Mouse (Mus musculus) lung, embryonic 14.5 days (tissue): ENCODE measurements around the gene Proca1. TPM values are rescaled to one million over a fixed set of nuclear protein-coding genes. Genes with fewer than 3 reads are reported as not detected.

ENCODE experiments used
- ATAC-seq: fragments of 200-750 bp; cut with Nextera tagmentation; 2 replicates; pipeline ENCODE4 v1.8.0; 2017; ENCODE audit warnings: mild to moderate bottlenecking, moderate TSS enrichment, moderate library complexity; ENCODE audit not compliant: insufficient read depth
- DNase-seq: peaks from one replicate; pipeline ENCODE4 v3.0.0-alpha.2; 2015
- H3K27ac ChIP-seq: fragments of 300-500 bp; sonication (generic); 2 replicates; pipeline ENCODE4 v1.5.1; 2014; ENCODE audit warnings: low read depth, mild to moderate bottlenecking, moderate library complexity
- H3K27me3 ChIP-seq: fragments of 300-500 bp; sonication (generic); 2 replicates; pipeline ENCODE4 v1.6.1; 2014; ENCODE audit warnings: low read length, control low read depth; ENCODE audit not compliant: insufficient read depth
- H3K36me3 ChIP-seq: fragments of 300-500 bp; sonication (generic); 2 replicates; pipeline ENCODE4 v1.6.1; 2014; ENCODE audit warnings: control low read depth; ENCODE audit not compliant: insufficient read depth
- H3K4me1 ChIP-seq: fragments of 300-500 bp; sonication (generic); 2 replicates; pipeline ENCODE4 v1.6.1; 2014; ENCODE audit warnings: antibody characterized with exemption, control low read depth; ENCODE audit not compliant: insufficient read depth
- H3K4me2 ChIP-seq: fragments of 300-500 bp; sonication (generic); 2 replicates; pipeline ENCODE4 v1.6.1; 2014; ENCODE audit warnings: mild to moderate bottlenecking
- H3K4me3 ChIP-seq: fragments of 300-500 bp; sonication (generic); 2 replicates; pipeline ENCODE4 v1.5.1; 2014; ENCODE audit warnings: low read depth, low read length
- H3K9ac ChIP-seq: fragments of 300-500 bp; sonication (generic); 2 replicates; pipeline ENCODE4 v1.6.1; 2014
- H3K9me3 ChIP-seq: fragments of 300-500 bp; sonication (generic); 2 replicates; pipeline ENCODE4 v1.6.1; 2016; ENCODE audit warnings: low read depth, low read length, control low read depth
- CTCF ChIP-seq: IDR thresholded peaks from 2 replicates; pipeline ENCODE4 v1.5.1; 2016; ENCODE audit warnings: antibody characterized with exemption, low read depth
- WGBS: fragments of 180-500 bp; shearing (Covaris S2); extraction: QIAGEN DNeasy Blood & Tissue Kit; methylation state at CpG from one replicate; pipeline ENCODE4 v1.1.7; 2014; 5-methylcytosine and 5-hydroxymethylcytosine counted together
- polyA plus RNA-seq: library from polyadenylated mRNA; unstranded; fragments of >200 nt; fragmentation: Nextera tagmentation; extraction: Ambion mirVana; gene quantifications from 2 replicates; pipeline ENCODE4 v1.2.1, GENCODE M21; 2014

Proca1 gene
- polyA plus RNA-seq, 1 experiment from 2014 or later: 2.8 TPM

DNA sequence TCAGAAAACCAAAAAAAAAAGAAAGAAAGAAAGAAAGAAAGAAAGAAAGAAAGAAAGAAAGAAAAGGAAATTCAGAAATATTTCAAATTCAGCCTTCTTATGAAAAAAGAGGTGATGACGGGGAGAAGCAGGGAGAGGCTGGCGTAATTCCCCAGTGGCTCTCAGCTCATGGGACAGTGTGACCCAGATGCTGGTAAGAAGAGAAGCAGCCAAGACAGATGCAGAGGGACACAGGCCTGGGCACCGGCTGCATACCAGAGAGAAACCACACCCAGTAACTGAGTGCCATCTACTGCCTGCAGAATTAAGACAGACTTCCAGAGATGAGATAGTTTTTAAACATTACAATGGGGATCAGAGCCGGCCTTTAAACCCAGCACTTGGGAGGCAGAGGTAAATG lies 30.4 kb downstream of the Proca1 start:
- WGBS: 95% methylated on average over 4 of the region's 4 CpGs
- Histone ChIP-seq H3K27ac (no peak overlapping the region), H3K4me1 (no peaks in the 10 kb centered on the region), H3K36me3 (peaks cover 95% of the 10 kb centered on the region), H3K4me2 (no peak overlapping the region), H3K27me3 (no peaks in the 10 kb centered on the region), H3K9ac (no peak overlapping the region), H3K9me3 (no peaks in the 10 kb centered on the region), H3K4me3 (no peak overlapping the region)
- no peak for DNase-seq
- TF ChIP-seq CTCF: no peak
- no peak for ATAC-seq

DNA sequence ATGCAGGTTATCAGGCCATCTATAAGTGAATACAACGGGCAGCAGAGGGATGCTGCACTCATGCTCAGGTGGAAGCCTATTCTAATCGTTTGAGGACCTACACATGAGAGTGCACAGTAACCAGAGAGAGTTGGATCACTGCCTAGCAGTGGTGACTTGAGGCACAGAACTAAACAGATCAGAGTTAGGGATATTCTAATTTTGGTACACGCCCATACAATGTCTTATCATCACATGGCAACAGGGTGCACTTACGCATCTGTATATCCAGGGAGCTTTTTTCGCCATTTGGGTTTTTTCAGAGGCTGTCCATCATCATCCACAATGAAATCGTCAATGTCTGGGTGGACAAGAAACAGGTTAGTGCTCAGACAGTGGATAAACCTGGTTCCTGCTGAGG lies 38.3 kb downstream of the Proca1 start:
- no peak for TF ChIP-seq CTCF
- H3K27ac ChIP-seq: no peak overlapping the region
- no peak overlapping the region for H3K4me2 ChIP-seq
- DNase-seq: no peak
- WGBS: 86% methylated on average over 6 of the region's 6 CpGs
- no peak overlapping the region for H3K9ac ChIP-seq
- no peaks in the 10 kb centered on the region for H3K4me1 ChIP-seq
- H3K4me3 ChIP-seq: no peak overlapping the region
- no peaks in the 10 kb centered on the region for H3K9me3 ChIP-seq
- ATAC-seq: no peak
- no peaks in the 10 kb centered on the region for H3K27me3 ChIP-seq
- H3K36me3 ChIP-seq: peaks cover 86% of the 10 kb centered on the region

DNA sequence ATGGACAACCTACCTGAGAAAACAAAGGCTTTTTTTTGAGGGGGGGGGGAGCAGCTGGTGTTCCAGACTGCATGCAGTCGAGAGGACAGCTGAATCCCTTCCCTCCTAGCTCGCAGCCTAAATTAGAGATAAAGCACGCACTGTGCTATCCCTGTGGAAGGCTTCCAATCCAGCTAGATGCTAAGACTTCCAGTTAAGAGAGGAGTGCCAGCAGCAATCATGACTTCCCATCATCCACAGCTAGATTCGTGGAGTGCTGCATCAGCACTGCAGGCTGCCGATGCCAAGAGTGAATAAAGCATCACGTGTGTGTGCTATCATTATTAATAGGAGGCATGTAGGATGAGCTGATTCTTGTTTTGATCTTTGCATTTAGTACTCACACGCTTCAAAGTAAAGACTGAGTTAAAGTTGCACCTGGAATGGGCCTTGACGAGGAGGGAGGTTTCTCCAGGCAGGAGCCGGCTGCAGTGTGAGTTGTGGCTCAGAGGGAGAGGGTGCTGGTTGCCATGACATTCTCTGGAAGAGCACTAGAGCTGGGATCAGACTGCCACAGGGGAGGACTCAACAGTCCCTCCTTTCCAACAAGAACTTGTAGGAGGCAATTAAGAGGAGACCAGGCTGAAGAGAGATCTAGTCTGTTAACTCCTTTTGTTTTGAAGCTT lies 47.1 kb downstream of the Proca1 start:
- H3K4me1 ChIP-seq: 0 out of 2 replicates have a peak, but pooled peaks cover 4% of the 10 kb centered on the region
- H3K4me2 ChIP-seq: no peak overlapping the region
- H3K27ac ChIP-seq: no peak overlapping the region
- peaks cover 36% of the 10 kb centered on the region; the same call in 1 of the 2 replicates for H3K36me3 ChIP-seq
- ATAC-seq (no peak), DNase-seq (no peak)
- no peak overlapping the region for H3K9ac ChIP-seq
- no peaks in the 10 kb centered on the region for H3K27me3 ChIP-seq
- H3K4me3 ChIP-seq: no peak overlapping the region
- no peak for TF ChIP-seq CTCF
- WGBS: 80% methylated on average over 9 of the region's 9 CpGs
- no peaks in the 10 kb centered on the region for H3K9me3 ChIP-seq

DNA sequence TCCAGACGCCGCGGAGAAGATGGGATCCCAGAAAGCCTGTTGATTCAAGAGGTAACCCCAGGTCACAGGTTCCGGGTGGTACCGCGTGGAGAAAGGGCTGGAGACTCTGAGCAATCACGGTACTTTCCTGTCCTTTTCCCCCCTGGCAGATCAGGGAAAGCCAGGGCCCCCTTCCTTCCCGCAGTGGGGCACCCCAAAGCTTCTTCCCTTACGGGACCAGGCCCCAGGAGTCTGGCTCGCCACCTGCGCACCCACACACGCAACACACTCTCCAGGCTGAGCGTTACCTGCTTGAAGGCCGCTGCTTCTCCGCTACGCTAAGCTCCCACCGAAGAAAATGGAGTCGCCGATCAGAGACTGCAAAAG lies 52.1 kb downstream of the Proca1 start:
- Histone ChIP-seq H3K9ac (peak overlapping the region; percentile 97), H3K4me1 (peaks cover 15% of the 10 kb centered on the region), H3K27ac (peak overlapping the region; percentile 94), H3K9me3 (no peaks in the 10 kb centered on the region), H3K36me3 (peaks cover 7% of the 10 kb centered on the region; the same call in 1 of the 2 replicates), H3K4me3 (peak overlapping the region; percentile 97), H3K27me3 (no peaks in the 10 kb centered on the region), H3K4me2 (peak overlapping the region; percentile 72)
- no peak for TF ChIP-seq CTCF
- DNase-seq (no peak), ATAC-seq (no peak)
- WGBS: 0% methylated on average over 19 of the region's 19 CpGs

DNA sequence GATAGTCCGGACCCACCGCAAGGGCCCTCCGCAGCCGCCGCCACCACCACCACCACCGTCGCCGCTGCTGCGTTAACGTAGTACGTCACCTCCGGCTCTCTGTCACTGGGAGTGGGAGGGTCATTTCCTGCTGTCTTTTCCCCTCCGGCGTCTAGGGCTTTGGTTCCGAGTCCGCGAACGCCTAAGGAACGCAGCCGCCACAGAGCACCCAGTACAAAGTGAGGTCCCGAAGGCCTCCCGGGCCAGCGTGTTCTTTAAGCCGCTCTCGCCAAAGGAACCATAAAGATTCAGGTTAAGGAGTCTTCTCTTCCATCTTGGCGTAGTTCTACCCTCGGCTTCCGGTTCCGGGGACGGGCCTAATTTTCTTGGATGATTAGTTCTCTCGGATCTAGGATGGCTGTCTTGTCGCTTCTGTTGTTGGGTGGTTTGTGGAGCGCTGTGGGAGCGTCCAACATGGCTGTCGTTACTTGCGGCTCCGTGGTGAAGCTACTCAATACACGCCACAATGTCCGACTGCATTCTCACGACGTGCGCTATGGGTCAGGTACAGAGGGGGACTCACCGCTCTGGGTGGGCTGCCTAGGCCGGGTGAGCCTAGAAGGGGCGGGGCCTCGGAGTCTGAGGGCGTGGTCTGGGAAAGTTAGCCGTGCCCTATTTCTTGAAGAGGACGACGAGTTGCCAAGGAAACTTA lies 52.6 kb downstream of the Proca1 start, which contains the start of the genes Sdf2 and Supt6:
TSS of gene Sdf2 (plus strand) at position 120 of the 691 bp plus-strand sequence.
TSS of gene Supt6 (minus strand) at position 361 of the 691 bp plus-strand sequence.
- H3K36me3 ChIP-seq: peaks cover 2% of the 10 kb centered on the region; the same call in 1 of the 2 replicates
- H3K4me3 ChIP-seq: peak within 1 kb of the TSS; percentile 97
- H3K27ac ChIP-seq: peak within 1 kb of the TSS; percentile 94
- peak within 1 kb of the TSS; percentile 97 for H3K9ac ChIP-seq
- under 1% methylated on average over 50 of the region's 50 CpGs for WGBS
- peak; percentile 96 for DNase-seq
- H3K9me3 ChIP-seq: no peaks in the 10 kb centered on the region
- peak within 1 kb of the TSS; percentile 72 for H3K4me2 ChIP-seq
- H3K4me1 ChIP-seq: peaks cover 15% of the 10 kb centered on the region
- ATAC-seq: peak; percentile 95
- TF ChIP-seq CTCF: no peak
- H3K27me3 ChIP-seq: no peaks in the 10 kb centered on the region

DNA sequence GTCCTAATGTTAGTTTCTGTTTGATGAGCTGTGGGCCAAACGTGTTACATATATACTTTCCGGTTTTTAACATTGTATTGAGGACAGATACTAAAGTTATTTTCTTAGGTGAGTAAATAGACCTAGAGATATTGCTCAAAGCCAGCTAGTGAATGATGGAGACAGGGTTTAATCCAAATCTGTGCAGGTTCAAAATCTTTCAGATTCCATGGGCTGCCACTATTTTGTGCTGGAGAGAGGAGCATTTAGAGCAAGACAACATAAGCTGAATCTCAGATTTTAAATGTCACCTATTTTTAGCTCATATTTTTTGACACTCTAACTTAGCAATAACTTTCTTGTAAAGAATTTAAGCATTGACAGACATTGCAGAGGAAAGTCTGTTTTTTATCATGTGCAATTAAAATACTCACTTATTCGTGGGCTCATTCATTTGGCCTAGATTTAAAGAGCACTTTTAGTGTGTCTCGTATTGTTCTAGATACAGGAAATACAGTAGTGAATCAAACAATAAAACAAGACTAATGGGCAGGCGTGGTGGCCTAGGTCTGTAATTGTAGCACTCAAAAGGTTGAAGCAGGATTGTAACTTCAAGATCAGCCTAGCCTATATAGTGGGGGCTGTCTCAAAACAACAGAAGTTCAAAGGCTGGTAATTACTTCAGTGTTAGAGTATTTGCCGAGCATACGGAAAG lies 53.3 kb downstream of the Proca1 start:
- ATAC-seq (no peak), DNase-seq (no peak)
- peak overlapping the region; percentile 72 for H3K4me2 ChIP-seq
- peak overlapping the region; percentile 94 for H3K27ac ChIP-seq
- peak overlapping the region; percentile 97 for H3K4me3 ChIP-seq
- H3K9me3 ChIP-seq: no peaks in the 10 kb centered on the region
- H3K9ac ChIP-seq: peak overlapping the region; percentile 97
- peaks cover 15% of the 10 kb centered on the region for H3K4me1 ChIP-seq
- no peak for TF ChIP-seq CTCF
- no peaks in the 10 kb centered on the region for H3K27me3 ChIP-seq
- peaks cover 8% of the 10 kb centered on the region for H3K36me3 ChIP-seq
- WGBS: 28% methylated on average over 7 of the region's 7 CpGs

DNA sequence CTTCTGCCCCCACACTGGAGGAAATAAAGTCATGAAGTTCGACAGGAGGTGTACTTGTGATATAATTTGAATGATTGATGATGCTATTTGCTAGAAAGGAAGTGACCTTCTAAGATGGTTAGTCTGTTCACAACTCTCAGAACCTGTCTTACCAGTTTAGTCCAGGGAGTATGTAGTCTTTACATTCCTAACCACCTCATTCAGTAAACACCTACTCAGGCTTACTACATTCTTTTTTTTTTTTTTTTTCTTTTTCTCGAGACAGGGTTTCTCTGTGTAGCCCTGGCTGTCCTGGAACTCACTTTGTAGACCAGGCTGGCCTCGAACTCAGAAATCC lies 53.8 kb downstream of the Proca1 start:
- no peaks in the 10 kb centered on the region for H3K9me3 ChIP-seq
- H3K27ac ChIP-seq: peak overlapping the region; percentile 75; the same call in 1 of the 2 replicates
- H3K36me3 ChIP-seq: peaks cover 13% of the 10 kb centered on the region
- TF ChIP-seq CTCF: no peak
- H3K4me3 ChIP-seq: peak overlapping the region; percentile 97
- ATAC-seq (no peak), DNase-seq (peak; percentile 33)
- peak overlapping the region; percentile 72 for H3K4me2 ChIP-seq
- WGBS: 41% methylated on average over 3 of the region's 3 CpGs
- peaks cover 15% of the 10 kb centered on the region for H3K4me1 ChIP-seq
- peak overlapping the region; percentile 97; the same call in 1 of the 2 replicates for H3K9ac ChIP-seq
- no peaks in the 10 kb centered on the region for H3K27me3 ChIP-seq
